Mouse (Mus musculus) gastrocnemius, postnatal 25 days (tissue): ENCODE measurements around the gene Taf5l. TPM values are rescaled to one million over a fixed set of nuclear protein-coding genes. Genes with fewer than 3 reads are reported as not detected.
"Not testable (repeated sequence)": the region's sequence is repeated elsewhere in the genome, so short reads cannot be mapped to it uniquely, and the experiment has no call there.

Experiments
- DNase-seq: peaks from one replicate; pipeline ENCODE4 v3.0.0; 2022
- long read RNA-seq, 2 experiments: library from polyadenylated mRNA; stranded (forward); transcript quantifications; one replicate each; pipeline ENCODE4 v2.0.0; 2021
- total RNA-seq, 2 experiments: library from RNA; stranded (reverse); gene quantifications; 1 replicate in 1 of 2; 2 replicates in 1 of 2; pipeline ENCODE4 v1.2.3; 2021

Taf5l gene
- 10 to 100 TPM; 10.5 to 11.0 TPM for total RNA-seq
- long read RNA-seq, experiment 1, transcript Taf5l-202 (5 exons, 2,973 nt): major isoform, 9 of 19 reads
- long read RNA-seq, experiment 1, partial matches to known transcripts: 0 of 19 reads
- long read RNA-seq, experiment 1, other reads (novel, unspliced or antisense): 9 of 19 reads
- long read RNA-seq, experiment 2, transcript Taf5l-202 (5 exons, 2,973 nt): major isoform, 18 of 26 reads
- long read RNA-seq, experiment 2, partial matches to known transcripts: 0 of 26 reads
- long read RNA-seq, experiment 2, other reads (novel, unspliced or antisense): 6 of 26 reads

GRCm38 (mm10) chr8:124021237-124022227 is at the start of gene Taf5l, which contains the start of gene Urb2:
Gene Taf5l, minus strand, starts transcription at chr8:124021397.
Gene Urb2, plus strand, starts transcription at chr8:124021508.
- peak; percentile 95 for DNase-seq

- no peak for DNase-seq
Measured at GRCm38 (mm10) chr8:124070363-124071324, 49.4 kb upstream of the Taf5l start.

GRCm38 (mm10) chr8:124067059-124067750 is 46.0 kb upstream of the Taf5l start:
- no peak for DNase-seq

- peak; percentile 60 for DNase-seq
Measured at GRCm38 (mm10) chr8:124066325-124067058, 45.3 kb upstream of the Taf5l start.

- DNase-seq: no peak
Measured at GRCm38 (mm10) chr8:124056832-124057655, 35.8 kb upstream of the Taf5l start.

GRCm38 (mm10) chr8:124052568-124052967 is 31.4 kb upstream of the Taf5l start:
- no peak for DNase-seq

- DNase-seq: peak; percentile 36
Measured at GRCm38 (mm10) chr8:124052110-124052509, 30.9 kb upstream of the Taf5l start.

- DNase-seq: no peak
Measured at GRCm38 (mm10) chr8:124045856-124046255, 24.7 kb upstream of the Taf5l start.

GRCm38 (mm10) chr8:124044931-124045330 is 23.7 kb upstream of the Taf5l start:
- DNase-seq: no peak

- DNase-seq: no peak
Measured at GRCm38 (mm10) chr8:124044421-124044820, 23.2 kb upstream of the Taf5l start.

GRCm38 (mm10) chr8:124042201-124042600 is 21.0 kb upstream of the Taf5l start:
- no peak for DNase-seq

- DNase-seq: no peak
Measured at GRCm38 (mm10) chr8:124039351-124039750, 18.2 kb upstream of the Taf5l start.

GRCm38 (mm10) chr8:124038121-124038520 is 16.9 kb upstream of the Taf5l start:
- no peak for DNase-seq

- DNase-seq: no peak
Measured at GRCm38 (mm10) chr8:124033400-124033799, 12.2 kb upstream of the Taf5l start.

GRCm38 (mm10) chr8:124027831-124028230 is 6.6 kb upstream of the Taf5l start:
- DNase-seq: peak; percentile 22

- DNase-seq: not testable (repeated sequence)
Measured at GRCm38 (mm10) chr8:124026265-124026664, 5.1 kb upstream of the Taf5l start.

- no peak for DNase-seq
Measured at GRCm38 (mm10) chr8:124020439-124021236, 559 bp downstream of the Taf5l start.

GRCm38 (mm10) chr8:124019782-124020181 is 1.4 kb downstream of the Taf5l start:
- no peak for DNase-seq

GRCm38 (mm10) chr8:124014751-124015150 is 6.4 kb downstream of the Taf5l start:
- no peak for DNase-seq
